Mouse (Mus musculus): ENCODE data around the gene Sarnp.

Sarnp gene

DNA sequence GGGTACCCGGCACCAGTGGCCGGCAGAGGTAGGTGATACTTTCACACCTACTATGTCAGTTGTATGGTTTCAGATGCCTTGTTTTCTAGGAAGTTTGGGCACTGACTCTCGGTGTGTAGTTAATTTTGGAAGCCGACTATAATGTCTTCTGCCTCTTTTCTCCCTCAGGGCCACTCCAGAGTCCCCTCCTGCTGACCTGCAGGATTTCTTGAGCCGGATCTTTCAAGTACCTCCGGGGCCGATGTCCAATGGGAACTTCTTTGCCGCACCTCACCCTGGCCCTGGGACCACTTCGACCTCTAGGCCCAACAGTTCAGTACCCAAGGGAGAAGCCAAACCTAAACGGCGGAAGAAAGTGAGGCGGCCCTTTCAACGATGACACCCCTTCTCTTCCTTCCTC, at the start of gene Sarnp:
Sarnp (plus strand) TSS at position 301 of the 400 bp plus-strand sequence.
- DNase-seq (ENCODE audit: low read depth, low spot score), result no peak

DNA sequence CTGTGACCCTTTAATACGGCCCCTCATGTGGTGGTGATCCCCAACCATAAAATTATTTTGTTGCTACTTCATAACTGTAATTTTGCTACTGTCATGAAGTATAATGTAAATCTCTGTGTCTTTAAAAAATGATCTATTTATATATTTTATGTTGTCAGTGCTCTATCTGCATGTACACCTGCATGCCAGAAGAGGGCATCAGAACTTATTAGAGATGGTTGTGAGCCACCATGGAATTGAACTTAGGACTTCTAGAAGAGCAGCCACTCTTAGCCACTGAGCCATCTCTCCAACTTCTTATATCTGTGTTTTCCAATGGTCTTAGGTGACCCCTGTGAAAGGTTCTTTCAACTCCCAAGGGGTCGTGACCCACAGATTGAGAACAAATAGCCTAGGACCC, 44.2 kb upstream of the Sarnp start:
- DNase-seq (ENCODE audit: low read depth, low spot score), result peak; percentile 53

DNA sequence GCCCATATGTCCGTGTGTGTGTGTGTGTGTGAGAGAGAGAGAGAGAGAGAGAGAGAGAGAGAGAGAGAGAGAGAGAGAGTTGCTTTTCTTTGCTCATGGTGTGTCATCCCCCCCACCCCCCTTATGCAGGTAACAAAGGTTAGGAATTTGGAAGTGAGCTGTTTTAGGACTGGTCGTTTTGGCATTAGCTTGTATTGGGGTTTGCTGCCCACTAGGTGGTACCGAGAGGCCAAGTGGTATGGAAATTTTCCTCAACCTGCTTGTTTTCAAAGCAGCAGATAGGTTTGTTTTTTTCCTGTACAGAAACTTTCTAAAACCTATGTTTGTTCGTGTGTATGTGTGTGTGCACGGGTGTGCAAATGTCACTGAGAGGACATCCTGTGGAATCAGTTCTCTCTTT, 43.4 kb upstream of the Sarnp start:
- DNase-seq (ENCODE audit: low read depth, low spot score), result peak; percentile 65

DNA sequence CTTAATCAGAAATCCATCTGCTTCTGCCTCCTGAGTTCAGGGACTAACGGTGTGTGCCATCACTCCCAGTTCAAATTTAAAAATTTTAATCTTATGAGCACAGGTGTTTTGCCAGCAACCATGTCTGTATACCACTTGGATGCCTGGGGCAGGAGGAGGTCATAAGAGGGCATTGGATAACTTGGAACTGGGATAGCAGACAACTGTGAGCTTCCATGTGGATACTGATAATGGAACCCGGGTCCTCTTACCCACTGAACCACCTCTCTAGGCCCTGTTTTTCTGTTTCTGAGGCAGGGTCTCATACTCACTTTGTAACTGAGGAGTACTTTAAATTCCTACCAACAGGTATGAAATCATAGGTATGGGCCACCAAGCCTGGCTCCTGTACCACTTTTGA, 38.7 kb upstream of the Sarnp start:
- no peak for DNase-seq (ENCODE audit: low read depth, low spot score)

DNA sequence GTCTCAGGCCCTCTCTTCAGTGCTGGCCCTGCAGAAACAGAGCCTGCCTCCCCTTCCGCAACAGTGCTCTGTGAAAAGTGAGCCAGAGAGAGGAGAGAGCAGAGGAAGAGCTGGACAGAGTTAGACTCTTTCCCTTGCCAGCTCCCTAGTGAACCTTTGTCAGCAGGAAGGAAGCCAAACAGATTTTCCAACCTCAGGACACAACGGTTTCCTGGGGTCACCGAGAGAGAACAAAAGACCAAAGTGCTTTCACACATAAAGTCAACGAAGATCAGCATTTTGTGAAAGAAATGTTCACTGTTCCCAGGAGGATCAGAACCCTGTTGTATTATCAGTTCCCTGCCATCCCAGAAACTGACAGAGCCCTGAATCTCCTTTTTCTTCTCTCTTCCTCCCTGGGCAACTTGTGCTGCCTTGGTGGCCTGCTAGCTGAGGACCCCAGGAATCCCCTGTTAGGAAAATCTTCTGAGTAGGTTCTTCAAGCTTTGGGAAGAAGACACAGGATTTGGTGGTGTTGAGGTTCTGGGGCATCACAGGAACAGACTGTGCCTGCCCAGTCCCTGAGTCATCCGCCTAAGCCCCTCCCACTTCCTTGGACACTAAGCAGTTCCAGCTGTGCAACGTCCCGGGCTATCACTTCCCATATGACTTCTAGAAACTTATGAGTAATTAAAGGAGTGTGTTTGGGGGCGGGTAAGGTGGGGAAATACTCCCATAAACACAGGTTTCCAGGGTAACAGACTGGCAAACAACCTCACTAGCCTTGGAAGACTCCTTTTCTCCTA, 37.9 kb upstream of the Sarnp start:
- peak; percentile 99 for DNase-seq (ENCODE audit: low read depth, low spot score)

DNA sequence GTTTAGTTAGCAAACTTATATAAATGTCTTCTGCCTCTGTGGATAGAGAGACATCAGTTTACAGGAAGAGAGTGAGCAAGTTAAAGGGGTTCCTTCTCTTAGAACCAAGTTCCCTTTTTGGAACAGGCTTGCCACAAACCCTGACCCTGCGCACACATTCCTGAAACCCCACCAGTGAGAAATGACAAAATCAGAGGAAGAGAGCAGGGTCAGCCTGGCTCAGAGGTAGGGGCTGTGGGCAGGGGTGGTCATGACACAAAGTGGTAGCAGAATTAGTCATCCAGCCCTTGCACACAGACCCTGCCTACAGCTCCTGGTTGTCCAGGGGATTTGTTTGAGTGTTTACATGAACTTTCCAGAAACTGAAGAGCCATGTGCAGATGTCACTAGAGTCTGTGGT, 36.9 kb upstream of the Sarnp start:
- peak; percentile 42 for DNase-seq (ENCODE audit: low read depth, low spot score)

DNA sequence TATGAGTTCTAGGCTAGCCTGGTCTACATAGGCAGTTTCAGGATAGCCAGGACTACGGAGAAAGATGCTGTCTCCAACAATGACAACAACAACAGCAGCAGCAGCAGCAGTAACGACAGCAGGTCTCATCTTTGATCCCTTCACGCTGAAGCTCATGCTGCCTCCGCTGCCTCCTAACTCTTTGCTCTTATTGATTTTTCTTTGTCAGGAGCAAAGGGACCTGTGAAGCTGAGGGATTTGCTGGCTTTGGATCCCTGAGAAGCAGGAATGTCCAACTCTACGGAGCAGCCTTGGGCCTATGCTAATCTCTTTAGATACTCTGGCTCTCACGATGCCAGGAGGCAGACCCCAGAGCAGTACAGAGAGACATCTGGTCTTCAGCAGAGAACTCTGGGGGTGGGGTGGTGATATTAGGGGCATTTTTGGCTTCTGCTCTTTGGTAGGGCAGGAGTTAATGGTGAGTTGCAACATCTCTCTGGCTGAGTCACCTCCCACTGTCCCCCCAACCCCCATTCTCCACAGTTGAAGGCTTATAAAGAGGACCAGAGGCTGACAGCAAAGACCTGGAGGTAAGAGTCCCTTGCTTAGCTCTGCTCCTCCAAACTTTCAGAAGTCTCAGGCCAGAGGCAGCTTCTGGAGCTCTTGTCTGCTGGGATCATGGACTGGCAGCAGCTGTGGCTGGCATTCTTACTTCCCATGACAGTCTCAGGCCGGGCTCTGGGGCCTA, 26.6 kb upstream of the Sarnp start, which contains the start of gene Mmp19:
Mmp19 (plus strand) TSS at position 513 of the 727 bp plus-strand sequence.
- peak; percentile 77 for DNase-seq (ENCODE audit: low read depth, low spot score)

DNA sequence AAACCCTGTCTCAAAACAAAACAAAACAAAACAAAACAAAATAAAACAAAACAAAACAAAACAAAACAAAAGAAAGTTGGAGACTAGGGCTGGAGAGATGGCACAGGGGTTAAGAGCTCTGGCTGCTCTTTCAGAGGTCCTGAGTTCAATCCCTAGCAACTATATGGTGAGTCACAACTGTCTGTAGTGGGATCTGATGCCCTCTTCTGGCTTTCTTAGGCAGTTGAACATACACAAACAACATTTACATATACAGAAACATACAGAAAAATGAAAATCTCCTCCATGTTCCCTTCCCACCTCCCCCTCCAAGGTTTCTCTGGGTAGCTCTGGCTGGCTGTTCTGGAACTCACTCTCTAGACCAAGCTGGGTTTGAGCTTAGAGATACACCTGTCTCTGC, 25.1 kb upstream of the Sarnp start:
- DNase-seq (ENCODE audit: low read depth, low spot score), result peak; percentile 43

DNA sequence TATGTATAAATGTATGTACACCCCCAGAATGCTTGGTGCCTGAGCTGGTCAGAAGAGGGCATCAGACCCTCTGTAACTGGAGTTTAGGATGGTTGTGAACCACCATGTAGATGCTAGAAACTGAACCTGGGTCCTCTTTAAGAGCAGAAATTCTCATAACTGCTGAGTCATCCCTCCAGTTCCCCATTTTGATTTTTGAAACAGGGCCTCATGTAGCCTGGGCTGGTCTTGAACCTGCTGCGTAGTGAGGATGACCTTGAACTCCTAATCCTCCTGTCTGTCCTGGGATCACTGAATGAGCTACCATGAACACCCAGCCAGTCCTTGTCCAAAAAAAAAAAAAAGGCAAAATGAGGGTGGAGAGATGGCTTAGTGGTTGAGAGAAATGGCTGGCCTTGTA, 23.9 kb upstream of the Sarnp start:
- no peak for DNase-seq (ENCODE audit: low read depth, low spot score)

DNA sequence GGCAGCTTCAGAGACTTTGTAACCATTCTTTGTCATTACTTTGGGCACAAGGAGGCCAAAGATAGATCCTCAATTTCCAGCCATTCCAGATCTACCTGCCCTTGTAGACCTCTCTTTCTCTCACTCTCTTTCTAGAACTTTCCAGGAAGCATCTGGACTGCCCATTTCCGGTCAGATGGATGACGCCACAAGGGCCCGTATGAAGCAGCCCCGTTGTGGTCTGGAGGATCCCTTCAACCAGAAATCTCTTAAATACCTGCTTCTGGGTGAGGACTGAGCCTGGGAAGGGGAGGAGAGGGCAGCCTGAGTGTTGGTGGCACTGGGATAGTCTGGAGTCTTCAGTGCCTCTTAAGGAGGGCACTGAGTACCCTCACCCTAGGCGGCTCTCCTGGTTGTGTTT, 22.7 kb upstream of the Sarnp start:
- DNase-seq (ENCODE audit: low read depth, low spot score), result no peak

DNA sequence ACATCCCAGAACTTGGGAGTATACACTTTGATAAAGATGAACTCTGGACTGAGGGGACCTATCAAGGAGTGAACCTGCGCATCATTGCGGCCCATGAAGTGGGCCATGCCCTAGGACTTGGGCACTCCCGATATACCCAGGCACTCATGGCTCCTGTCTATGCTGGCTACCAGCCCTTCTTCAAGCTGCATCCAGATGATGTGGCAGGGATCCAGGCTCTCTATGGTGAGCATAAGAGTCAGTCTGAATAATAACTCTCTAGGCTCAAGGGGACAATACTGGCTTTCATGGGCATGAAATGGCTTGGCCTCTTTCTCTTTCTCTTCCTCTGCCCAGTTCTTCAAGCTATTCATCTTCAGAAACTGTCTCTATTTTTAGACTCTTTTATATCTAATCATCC, 21.6 kb upstream of the Sarnp start:
- DNase-seq (ENCODE audit: low read depth, low spot score), result no peak

DNA sequence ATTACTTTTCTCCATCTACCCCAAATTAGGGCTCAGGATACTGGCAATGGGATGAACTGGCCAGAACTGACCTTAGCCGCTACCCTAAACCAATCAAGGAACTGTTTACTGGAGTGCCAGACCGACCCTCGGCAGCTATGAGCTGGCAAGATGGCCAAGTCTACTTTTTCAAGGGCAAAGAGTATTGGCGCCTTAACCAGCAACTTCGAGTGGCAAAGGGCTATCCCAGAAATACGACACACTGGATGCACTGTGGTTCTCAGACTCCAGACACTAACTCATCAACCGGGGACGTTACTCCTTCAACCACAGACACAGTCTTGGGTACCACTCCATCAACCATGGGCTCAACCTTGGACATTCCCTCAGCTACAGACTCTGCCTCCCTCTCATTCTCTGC, 18.5 kb upstream of the Sarnp start:
- DNase-seq (ENCODE audit: low read depth, low spot score), result no peak

DNA sequence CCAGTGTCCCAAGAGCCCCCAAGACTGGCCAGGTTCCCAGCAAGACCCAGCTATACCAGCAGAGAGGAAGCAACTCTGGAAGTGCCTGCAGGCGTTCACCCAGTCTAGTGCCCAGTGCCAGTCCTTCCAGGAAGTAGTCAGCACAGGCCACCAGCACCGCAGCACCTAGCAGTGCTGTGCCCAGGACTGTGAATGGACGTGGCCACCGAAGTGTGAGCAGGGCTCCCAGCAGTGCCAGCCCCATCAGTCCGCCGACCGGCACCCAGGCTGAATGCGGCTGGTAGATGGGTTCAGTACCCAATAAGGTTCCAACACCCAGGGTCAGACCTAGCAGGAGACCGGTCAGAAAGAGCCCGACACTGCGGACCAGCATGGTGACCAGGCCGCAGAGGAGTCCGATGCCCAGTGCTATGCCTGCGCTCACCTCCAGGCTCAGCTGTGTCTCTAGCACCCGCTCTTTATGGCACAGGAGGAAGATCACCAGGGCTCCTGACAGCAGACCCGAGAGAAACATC, 15.1 kb upstream of the Sarnp start:
- no peak for DNase-seq (ENCODE audit: low read depth, low spot score)

DNA sequence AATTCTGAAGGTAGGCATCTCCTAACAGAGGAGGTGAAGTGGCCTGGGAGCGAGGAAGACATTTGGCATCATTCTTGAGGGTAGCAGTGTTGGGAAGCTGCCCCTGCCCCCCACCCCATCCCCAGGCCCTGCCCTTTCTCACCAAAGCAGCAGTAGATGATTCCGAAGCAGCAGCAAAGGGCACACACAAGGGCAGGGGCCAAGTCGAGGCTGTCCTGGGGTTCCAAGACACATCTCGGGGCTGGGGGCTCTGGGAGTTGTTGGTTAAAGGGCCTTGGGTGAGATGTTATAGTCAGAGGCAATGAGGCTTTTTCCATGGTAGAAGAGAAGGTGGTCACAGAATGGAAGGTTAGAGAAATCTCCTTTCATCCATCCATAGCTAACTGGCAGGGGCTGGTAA, 14.2 kb upstream of the Sarnp start:
- no peak for DNase-seq (ENCODE audit: low read depth, low spot score)

DNA sequence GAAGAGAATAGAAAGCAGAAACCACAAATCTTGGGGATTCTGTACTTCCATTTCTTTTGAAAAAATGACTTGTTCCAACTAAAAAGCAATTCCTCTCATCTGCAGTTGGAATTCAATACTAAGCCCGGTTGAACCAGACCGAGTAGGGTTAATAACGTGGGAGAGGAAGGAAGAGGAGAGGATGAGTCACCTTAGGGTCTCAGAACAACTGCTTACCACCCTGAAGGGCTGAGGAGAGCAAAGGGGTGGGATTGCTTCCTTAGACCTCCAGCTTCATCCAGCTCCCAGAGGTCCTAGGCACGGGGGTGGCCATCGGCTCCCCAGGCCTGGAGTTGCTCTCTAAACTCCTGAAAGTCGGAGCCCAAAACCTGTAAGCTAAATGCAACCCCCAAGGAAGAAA, 13.8 kb upstream of the Sarnp start:
- DNase-seq (ENCODE audit: low read depth, low spot score), result no peak

DNA sequence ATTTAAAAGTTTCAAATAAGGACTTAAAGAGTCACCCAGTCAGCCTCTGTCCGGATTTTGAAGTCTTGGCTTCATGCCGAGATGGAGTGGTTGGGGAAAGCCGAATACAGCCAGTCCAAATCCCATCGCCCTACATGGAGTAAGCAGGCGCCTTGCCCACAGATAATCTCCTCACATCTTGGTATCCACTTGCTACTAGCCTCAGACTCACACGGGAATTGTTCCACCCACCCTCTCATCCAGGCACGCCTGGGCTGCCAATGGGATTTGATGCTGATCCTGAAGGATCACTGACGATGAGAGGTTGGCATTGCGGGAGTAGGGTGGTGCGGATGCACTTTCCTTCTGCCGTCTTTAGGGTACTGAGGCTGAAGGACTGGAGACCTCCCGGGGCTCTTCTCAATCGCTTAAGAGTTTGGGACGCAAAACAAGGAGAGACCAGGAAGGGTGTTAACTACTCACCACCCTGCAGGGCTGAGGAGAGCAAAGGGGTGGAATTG, 13.3 kb upstream of the Sarnp start, which contains the start of gene Dnajc14:
Dnajc14 (plus strand) TSS at position 292 of the 500 bp plus-strand sequence.
- DNase-seq (ENCODE audit: low read depth, low spot score), result peak; percentile 89

DNA sequence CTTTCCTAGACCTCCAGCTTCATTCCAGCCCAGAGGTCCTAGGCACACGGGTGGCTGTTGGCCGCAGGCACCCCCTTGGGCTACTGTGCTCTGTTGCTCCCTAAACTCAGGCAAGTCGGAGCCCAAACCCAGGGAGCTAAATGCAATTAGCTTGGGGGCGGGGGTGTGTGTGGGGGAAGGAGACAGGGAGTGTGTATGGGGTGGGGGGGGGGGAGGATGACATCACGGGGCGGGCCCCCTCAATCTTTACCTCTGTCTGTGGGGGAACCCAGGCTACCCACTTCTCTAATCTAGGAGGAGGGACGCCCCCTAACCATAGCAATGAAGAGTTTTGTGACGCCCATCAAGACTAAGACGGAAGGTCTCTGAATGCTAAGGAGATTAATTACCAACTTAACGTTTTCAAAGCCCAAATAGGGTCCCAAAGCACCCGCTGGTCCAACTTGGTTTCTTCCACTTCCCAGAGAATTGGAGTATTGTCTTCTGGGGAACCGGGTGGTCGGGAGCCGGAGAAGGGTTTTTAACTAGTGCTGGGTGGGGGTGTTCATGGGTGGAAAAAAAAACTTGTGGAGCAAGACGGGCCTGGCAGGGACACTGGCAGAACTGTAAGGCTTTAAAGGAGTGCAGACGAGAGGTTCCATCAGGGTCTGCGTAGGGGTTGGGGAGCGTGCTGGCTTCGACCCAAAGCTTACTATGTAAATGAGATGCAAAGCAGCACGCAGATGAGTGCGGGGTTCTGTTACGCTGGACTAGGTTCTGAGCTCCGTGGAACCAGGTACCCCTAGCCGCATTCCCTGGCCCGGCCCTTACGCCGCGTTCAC, 12.7 kb upstream of the Sarnp start, which contains the start of gene Tmem198b:
Tmem198b (minus strand) TSS at position 100 of the 821 bp plus-strand sequence.
- peak; percentile 72 for DNase-seq (ENCODE audit: low read depth, low spot score)

DNA sequence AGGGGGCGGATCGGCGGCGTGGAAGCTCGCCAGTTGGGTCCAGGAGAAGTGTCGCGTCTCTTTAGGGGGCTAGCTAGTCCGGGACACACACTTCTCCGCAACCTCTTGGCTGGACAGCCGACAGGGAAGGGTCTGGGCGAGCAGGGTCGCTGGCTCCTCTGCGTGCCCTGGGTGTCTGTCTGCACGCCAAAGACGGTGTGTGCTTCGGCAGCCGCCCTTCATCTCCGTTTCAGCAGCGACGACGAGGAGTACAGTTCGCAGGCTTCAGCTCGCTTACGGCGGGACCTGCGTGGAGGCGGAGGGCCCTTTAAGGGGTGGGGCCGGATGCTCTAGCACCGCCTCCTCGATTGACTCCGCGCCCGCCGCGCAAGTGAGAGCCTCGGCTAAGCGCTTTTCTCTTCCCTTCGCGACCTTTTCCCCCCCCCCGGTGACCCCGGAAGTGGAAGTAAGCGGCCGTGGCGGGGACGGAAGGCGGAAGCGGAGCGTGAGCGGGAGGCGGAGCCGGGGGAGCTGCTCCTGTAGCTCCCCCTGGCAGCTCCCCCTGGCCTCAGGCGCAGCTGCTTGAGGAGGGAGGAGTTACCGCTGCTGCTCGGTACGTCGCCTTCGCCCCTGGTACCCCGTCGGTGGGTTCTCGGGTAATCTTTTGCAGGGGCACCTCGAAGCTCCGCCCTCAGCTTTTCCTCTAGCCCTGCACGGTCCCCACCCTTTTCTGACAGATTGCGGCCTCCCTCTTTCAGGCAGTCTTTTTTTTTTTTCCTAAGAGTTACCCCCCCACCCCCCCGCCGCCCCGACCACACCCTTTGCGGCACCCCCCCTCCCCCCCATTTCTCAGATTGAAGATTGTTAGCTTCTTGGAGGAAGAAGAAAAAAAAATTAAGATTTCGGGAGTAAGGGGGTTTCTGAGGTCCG, 11.8 kb upstream of the Sarnp start:
- peak; percentile 96 for DNase-seq (ENCODE audit: low read depth, low spot score)

DNA sequence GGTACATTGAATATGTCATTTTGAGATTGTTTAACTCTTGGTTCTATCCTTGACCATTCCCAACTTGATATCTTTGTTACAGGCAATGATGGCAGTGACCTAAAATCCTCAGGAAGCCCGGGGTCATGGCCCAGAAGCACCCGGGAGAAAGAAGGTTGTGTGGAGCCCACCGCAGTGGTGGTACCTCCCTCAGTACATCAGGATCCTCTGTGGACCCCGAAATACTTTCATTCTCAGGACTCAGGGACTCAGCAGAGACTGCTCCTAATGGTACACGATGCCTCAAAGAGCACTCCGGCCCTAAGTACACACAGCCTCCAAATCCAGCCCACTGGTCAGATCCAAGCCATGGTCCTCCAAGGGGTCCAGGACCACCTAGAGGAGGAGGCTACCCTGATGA, 11.0 kb upstream of the Sarnp start:
- no peak for DNase-seq (ENCODE audit: low read depth, low spot score)

DNA sequence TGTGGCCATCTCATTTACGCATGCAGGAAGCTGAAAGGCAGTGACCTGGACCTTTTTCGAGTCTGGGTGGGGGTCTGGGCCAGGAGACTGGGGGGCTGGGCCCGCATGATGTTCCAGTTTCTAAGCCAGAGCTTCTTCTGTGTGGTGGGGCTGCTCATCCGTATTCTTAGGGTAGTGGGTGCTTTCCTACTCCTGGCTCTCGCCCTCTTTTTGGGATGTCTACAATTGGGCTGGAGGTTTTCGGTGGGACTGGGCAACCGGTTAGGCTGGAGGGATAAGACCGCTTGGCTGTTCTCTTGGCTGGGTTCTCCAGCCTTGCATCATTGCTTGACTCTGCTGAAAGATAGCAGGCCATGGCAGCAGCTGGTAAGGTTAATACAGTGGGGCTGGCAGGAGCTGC, 10.1 kb upstream of the Sarnp start:
- DNase-seq (ENCODE audit: low read depth, low spot score), result no peak

DNA sequence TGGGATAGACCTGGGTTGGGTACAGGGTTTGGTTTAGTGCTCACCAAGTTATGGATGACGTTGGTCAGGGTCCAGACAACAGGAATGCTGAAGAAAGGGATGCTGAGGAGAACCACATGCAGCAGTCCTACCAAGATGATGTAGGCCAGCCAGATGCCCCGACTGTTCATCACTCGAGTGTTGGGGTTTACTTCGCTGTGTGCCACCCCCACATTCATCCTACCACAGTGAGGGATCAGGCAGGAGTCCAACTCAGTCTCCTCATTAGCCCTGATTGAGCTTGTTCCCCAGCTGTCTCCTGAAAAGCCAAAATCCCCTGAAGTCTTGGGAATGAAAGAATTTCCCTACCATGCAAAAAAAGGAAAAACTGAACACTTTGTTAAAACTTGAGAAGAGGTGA, 3.1 kb downstream of the Sarnp start:
- no peak for DNase-seq (ENCODE audit: low read depth, low spot score)
